In the genomic region with DNA sequence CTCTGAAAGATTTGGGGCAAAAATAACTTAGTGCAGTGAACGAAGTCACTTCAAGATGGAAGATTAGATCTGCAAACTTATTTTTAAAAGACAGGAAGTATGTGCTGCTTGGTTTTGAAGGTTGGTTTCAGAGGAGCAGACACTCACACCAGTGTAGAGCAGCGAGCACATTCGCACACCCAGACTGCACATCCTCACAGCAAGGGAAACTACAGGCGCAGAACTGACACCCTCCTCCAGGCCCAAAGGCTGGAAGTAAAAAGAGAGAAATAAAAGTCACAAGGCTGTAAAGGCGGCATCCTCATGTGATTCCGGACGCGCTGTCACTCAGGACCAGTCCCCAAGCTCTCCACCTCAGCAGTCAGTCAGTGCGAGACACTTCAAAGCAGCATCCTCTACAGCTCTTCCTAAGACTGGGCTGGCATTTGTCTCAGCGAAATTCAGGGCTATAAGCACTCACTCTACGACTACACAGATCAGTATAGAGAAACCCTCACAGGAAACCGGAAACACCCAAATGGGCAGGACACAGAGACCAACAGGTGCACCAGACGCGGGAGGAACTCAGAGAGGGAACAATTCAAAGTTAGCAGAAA, we compare ENCODE assay signal across 12 mouse cellular contexts. TPM values are rescaled to one million over a fixed set of nuclear protein-coding genes. Genes with fewer than 3 reads are reported as not detected.
DNase-seq lines count a peak whose midpoint lies in the region; ATAC-seq and TF ChIP-seq lines count a peak whose summit lies in the region.
"Had no signal": no experiment of that assay in that cellular context is flagged by ENCODE, and none has a peak within 500 bp of the region (broad histone marks: within the 10 kb centered on the region; RNA-seq: fewer than 3 reads in every experiment).

No protein-coding gene starts in this region.

- H3K27me3 ChIP-seq in kidney, embryonic 15.5 days = no peaks in the 10 kb centered on the region
- no peaks in the 10 kb centered on the region for H3K27me3 ChIP-seq in liver, postnatal 0 days (ENCODE audit: insufficient read depth, low read length)
- no peaks in the 10 kb centered on the region for H3K27me3 ChIP-seq in heart, adult 2 months (ENCODE audit: control insufficient read depth, insufficient read depth, low read length)
- H3K27me3 ChIP-seq: embryonic facial prominence, embryonic 15.5 days; Patski had no signal

- H3K4me1 ChIP-seq in kidney, embryonic 15.5 days = peaks cover 23% of the 10 kb centered on the region
- H3K4me1 ChIP-seq in liver, postnatal 0 days (ENCODE audit: insufficient read depth) = peaks cover 22% of the 10 kb centered on the region
- peaks cover 7% of the 10 kb centered on the region for H3K4me1 ChIP-seq in heart, adult 2 months (ENCODE audit: control insufficient read depth, insufficient read depth, low read length)

- TF ChIP-seq CTCF in liver, postnatal 0 days (IDR thresholded peaks at IDR 0.05; ENCODE audit: low read depth) = no peak
- no peak for TF ChIP-seq CTCF in layer of hippocampus, adult 2 months (conservative IDR thresholded peaks at IDR 0.05)
- no peak for TF ChIP-seq CTCF in heart, adult 2 months (IDR thresholded peaks at IDR 0.05)

- peaks cover 46% of the 10 kb centered on the region for H3K36me3 ChIP-seq in kidney, embryonic 15.5 days
- H3K36me3 ChIP-seq in liver, postnatal 0 days (replicated peaks; ENCODE audit: insufficient read depth, low read length) = peaks cover 18% of the 10 kb centered on the region
- H3K36me3 ChIP-seq in heart, adult 2 months (ENCODE audit: control insufficient read depth, insufficient read depth, low read length) = no peaks in the 10 kb centered on the region; the same call in 1 of the 2 replicates

- DNase-seq in kidney, postnatal 25 days = no peak
- DNase-seq in CD4-positive helper T cell, adult 2 months (ENCODE audit: low read depth, low spot score) = peak; percentile 68
- DNase-seq in brain, adult 2 months (ENCODE audit: low read depth, low spot score) = peak; percentile 25
- DNase-seq in liver, postnatal 0 days = no peak
- no peak for DNase-seq in layer of hippocampus, adult 2 months (ENCODE audit: low spot score in 2 of 2)
- no peak for DNase-seq in heart, postnatal 10 days
- DNase-seq in heart, adult 2 months = no peak
- DNase-seq: heart, adult 18-20 months; lung, postnatal 36 days had no signal

- no peak for TF ChIP-seq EP300 in liver, postnatal 0 days (IDR thresholded peaks at IDR 0.05; ENCODE audit: low read depth)
- no peak for TF ChIP-seq EP300 in heart, adult 2 months (IDR thresholded peaks at IDR 0.05; ENCODE audit: insufficient read depth, low read depth, low read length)

- H3K27ac ChIP-seq in kidney, embryonic 15.5 days = no peak overlapping the region
- H3K27ac ChIP-seq in liver, postnatal 0 days (ENCODE audit: low read depth) = no peak overlapping the region
- no peak overlapping the region for H3K27ac ChIP-seq in layer of hippocampus, adult 2 months
- no peak overlapping the region for H3K27ac ChIP-seq in heart, adult 2 months
- H3K27ac ChIP-seq: embryonic facial prominence, embryonic 15.5 days had no signal

- no peak for TF ChIP-seq POLR2A in heart, adult 2 months (IDR thresholded peaks at IDR 0.05; ENCODE audit: insufficient read depth, low read depth, low read length)

- peak overlapping the region; percentile 31 for H3K4me2 ChIP-seq in kidney, embryonic 15.5 days
- peak overlapping the region; percentile 51 for H3K4me2 ChIP-seq in liver, postnatal 0 days (ENCODE audit: low read depth, low read length)
- H3K4me2 ChIP-seq: embryonic facial prominence, embryonic 15.5 days had no signal

- H3K79me2 ChIP-seq in heart, adult 2 months (replicated peaks; ENCODE audit: control insufficient read depth, insufficient read depth, low read length) = peaks cover 8% of the 10 kb centered on the region

- H3K9me3 ChIP-seq in kidney, embryonic 15.5 days (replicated peaks) = no peaks in the 10 kb centered on the region
- no peaks in the 10 kb centered on the region for H3K9me3 ChIP-seq in liver, postnatal 0 days (ENCODE audit: low read length)
- H3K9me3 ChIP-seq: embryonic facial prominence, embryonic 15.5 days had no signal

- ATAC-seq in kidney, embryonic 15.5 days (replicated peaks; ENCODE audit: low FRiP score) = no peak
- ATAC-seq in liver, postnatal 0 days = no peak
- ATAC-seq: Patski had no signal

- no peak overlapping the region for H3K9ac ChIP-seq in kidney, embryonic 15.5 days
- peak overlapping the region; percentile 38; the same call in 1 of the 2 replicates for H3K9ac ChIP-seq in liver, postnatal 0 days (replicated peaks)
- no peak overlapping the region for H3K9ac ChIP-seq in heart, adult 2 months (ENCODE audit: low read depth, low read length)
- H3K9ac ChIP-seq: embryonic facial prominence, embryonic 15.5 days had no signal

- WGBS in kidney, embryonic 15.5 days = 65% methylated on average over 14 of the region's 14 CpGs
- WGBS in liver, postnatal 0 days (ENCODE audit: insufficient replicate concordance) = 63% methylated on average over 14 of the region's 14 CpGs
- WGBS in heart, adult 2 months = 72% methylated on average over 14 of the region's 14 CpGs

- intact Hi-C loops in heart, postnatal 10 days (cut with DNase I) = no loop called here
- intact Hi-C loops in heart, adult 2 months (cut with DNase I) = loop anchor here (5.0 kb wide), 1 partner anchor 374 kb away; a partner anchor contains a TSS

- no peak overlapping the region for H3K4me3 ChIP-seq in kidney, embryonic 15.5 days (replicated peaks)
- H3K4me3 ChIP-seq in liver, postnatal 0 days (ENCODE audit: low read depth, low read length) = no peak overlapping the region
- no peak overlapping the region for H3K4me3 ChIP-seq in layer of hippocampus, adult 2 months
- no peak overlapping the region for H3K4me3 ChIP-seq in heart, adult 2 months
- H3K4me3 ChIP-seq: embryonic facial prominence, embryonic 15.5 days had no signal

RNA-seq across cellular contexts. Expression of a gene that starts 2.6 kb away (rescaled TPM):
- 0.21 and 0.42 TPM in 2 replicates for polyA plus RNA-seq in kidney, embryonic 15.5 days (2015; fragmentation: Nextera tagmentation; extraction: Ambion mirVana)
- polyA plus RNA-seq in liver, postnatal 0 days (2015; fragmentation: Nextera tagmentation; extraction: Ambion mirVana) = 0.04 and 0.07 TPM in 2 replicates
- total RNA-seq in layer of hippocampus, adult 2 months (2021) = 1 to 10 TPM; 1.2 to 1.4 TPM
- total RNA-seq in heart, postnatal 10 days (2021) = under 1 TPM in 1 of 2 experiments, not detected in 1; 0.10 TPM
- under 1 TPM in 1 of 2 experiments, not detected in 1; 0.10 TPM for total RNA-seq in heart, adult 2 months (2021)
- polyA plus RNA-seq in heart, adult 2 months (2012; rRNA removed) = 0.14 TPM in 1 of 2 replicates, not detected in the other

RNA-seq across cellular contexts. Expression of a gene that starts 6.9 kb away (rescaled TPM):
- polyA plus RNA-seq in kidney, embryonic 15.5 days (2015; fragmentation: Nextera tagmentation; extraction: Ambion mirVana) = 384 and 410 TPM in 2 replicates
- 156 and 165 TPM in 2 replicates for polyA plus RNA-seq in liver, postnatal 0 days (2015; fragmentation: Nextera tagmentation; extraction: Ambion mirVana)
- 10 to 100 TPM; 94.6 to 99.4 TPM for total RNA-seq in layer of hippocampus, adult 2 months (2021)
- 10 to 100 TPM; 49.7 to 66.5 TPM for total RNA-seq in heart, postnatal 10 days (2021)
- 10 to 100 TPM; 58.8 to 60.9 TPM for total RNA-seq in heart, adult 2 months (2021)
- polyA plus RNA-seq in heart, adult 2 months (2012; rRNA removed) = 21.0 and 40.0 TPM in 2 replicates

RNA-seq across cellular contexts. Expression of a gene that starts 28.1 kb away (rescaled TPM):
- polyA plus RNA-seq in kidney, embryonic 15.5 days (2015; fragmentation: Nextera tagmentation; extraction: Ambion mirVana) = 3.0 and 3.1 TPM in 2 replicates
- 2.4 and 2.9 TPM in 2 replicates for polyA plus RNA-seq in liver, postnatal 0 days (2015; fragmentation: Nextera tagmentation; extraction: Ambion mirVana)
- 1 to 10 TPM; 3.3 to 3.6 TPM for total RNA-seq in layer of hippocampus, adult 2 months (2021)
- total RNA-seq in heart, postnatal 10 days (2021) = 1 to 10 TPM; 4.0 to 4.3 TPM
- 1 to 10 TPM; 4.2 to 4.5 TPM for total RNA-seq in heart, adult 2 months (2021)
- polyA plus RNA-seq in heart, adult 2 months (2012; rRNA removed) = 3.1 and 5.8 TPM in 2 replicates

Comparison
In these comparisons a context has a peak if more than half of its experiments do, and no peak if none do; other contexts are left out.
1. DNase-seq: peak in CD4-positive helper T cell, adult 2 months (single experiment) and brain, adult 2 months (single experiment); none in kidney, postnatal 25 days (0 of 2), liver, postnatal 0 days (single experiment), layer of hippocampus, adult 2 months (0 of 2), heart, postnatal 10 days (0 of 2) and heart, adult 2 months (0 of 2).